Mouse (Mus musculus): ENCODE results near the gene Cyp2t4. TPM values are rescaled to one million over a fixed set of nuclear protein-coding genes. Genes with fewer than 3 reads are reported as not detected.

Gene Cyp2t4
- total RNA-seq (2021), result not detected in 2 replicates
- long read RNA-seq, partial matches to known transcripts, result 0 of 3 reads
- long read RNA-seq, other reads (novel, unspliced or antisense), result 3 of 3 reads

- DNase-seq, result no peak
These were observed at the start of gene Cyp2t4 for GRCm38 (mm10) chr7:27153205-27153764. Gene Cyp2t4, plus strand, starts transcription at chr7:27153714.

DNA sequence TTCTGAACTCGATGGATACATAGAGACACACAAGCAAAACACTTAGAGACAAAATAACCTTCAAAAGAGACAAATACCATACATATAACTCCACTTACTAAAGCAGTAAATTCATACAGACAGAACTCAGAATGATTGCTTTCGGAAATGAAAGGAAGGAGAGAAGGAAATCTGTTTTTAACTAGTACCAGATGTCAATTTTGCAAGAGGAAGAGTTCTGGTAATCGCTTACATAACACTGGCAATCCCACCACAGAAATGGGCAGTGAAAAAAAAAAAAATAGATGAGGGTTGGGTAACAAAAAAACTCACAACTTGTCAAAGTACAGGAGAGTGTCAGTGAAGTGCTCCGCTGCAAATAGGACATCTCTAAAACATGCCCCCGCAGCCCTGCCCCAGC lies 48.6 kb upstream of the Cyp2t4 start:
- DNase-seq, result no peak

DNA sequence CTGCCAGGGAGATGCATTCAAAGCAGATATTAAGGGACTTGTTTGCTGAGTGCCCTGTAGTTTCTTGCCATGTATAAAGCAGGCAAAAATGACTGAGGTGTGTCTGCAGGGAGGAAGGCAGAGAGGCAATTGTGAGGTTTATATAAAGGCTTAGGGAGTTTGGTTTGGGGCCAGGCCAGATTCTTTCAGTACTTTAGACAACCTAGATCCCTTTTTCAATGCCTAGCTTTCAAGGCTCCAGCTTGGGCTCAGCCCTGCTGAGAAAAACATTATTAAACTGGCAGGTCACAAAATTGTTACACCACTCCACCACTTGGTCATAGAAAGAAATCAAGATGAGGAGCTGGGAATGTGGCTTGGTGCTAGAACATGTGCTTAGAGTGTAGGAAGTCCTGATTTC lies 43.2 kb upstream of the Cyp2t4 start:
- DNase-seq, result no peak

- DNase-seq, result no peak
These were observed 42.5 kb upstream of the Cyp2t4 start for GRCm38 (mm10) chr7:27111038-27111437.

GRCm38 (mm10) chr7:27111987-27112386 lies 41.5 kb upstream of the Cyp2t4 start:
- DNase-seq, result no peak

- DNase-seq, result peak; percentile 14
These were observed 35.4 kb upstream of the Cyp2t4 start for GRCm38 (mm10) chr7:27118033-27118511.

DNA sequence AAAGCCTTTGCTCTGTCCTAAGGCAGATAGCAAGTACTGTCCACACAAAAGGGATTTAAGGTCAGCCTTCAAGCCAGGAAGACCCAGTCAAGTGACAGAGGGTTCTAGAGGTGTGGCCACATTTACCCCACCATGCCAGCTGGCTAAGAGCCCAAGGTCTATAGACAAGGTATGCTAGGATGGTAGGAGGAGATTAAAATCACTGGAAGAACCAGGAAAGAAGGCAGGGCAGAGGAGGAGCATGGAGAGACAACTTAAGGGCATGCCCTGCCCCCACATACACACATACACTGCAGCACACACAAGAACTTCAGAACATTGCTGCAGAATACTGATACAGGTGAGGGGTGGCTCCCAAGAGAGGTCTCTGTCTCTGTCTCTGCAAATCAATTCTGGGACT lies 33.8 kb upstream of the Cyp2t4 start, which contains the start of gene Cyp2f2:
Gene Cyp2f2 (plus strand): TSS at position 234 of the 400 bp plus-strand sequence.
- DNase-seq, result peak; percentile 37

DNA sequence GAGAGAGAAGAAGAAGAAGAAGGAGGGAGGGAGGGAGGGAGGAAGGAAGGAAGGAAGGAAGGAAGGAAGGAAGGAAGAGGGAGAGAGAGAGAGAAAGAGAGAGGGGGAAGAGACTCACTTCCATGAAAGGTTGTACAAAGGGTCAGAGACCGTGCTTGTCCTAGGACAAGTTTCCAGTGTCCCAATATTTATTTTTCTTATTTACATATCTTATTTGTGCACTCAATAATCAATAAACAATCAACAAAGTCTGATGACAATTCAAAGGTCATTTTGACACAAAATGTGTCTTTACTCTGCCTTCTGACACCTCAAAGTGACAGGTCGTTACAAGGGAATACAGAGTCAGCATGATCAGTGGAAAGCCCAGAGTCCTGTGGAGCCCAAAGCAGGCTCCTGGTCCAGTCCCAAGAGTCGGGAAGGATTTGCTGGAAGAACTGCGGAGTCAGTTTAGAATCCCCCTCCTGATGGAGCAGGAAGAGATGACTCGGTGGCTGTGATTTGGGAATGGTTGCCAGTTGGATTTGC lies 29.1 kb upstream of the Cyp2t4 start:
- no peak for DNase-seq

GRCm38 (mm10) chr7:27124969-27125368 lies 28.5 kb upstream of the Cyp2t4 start:
- no peak for DNase-seq

DNA sequence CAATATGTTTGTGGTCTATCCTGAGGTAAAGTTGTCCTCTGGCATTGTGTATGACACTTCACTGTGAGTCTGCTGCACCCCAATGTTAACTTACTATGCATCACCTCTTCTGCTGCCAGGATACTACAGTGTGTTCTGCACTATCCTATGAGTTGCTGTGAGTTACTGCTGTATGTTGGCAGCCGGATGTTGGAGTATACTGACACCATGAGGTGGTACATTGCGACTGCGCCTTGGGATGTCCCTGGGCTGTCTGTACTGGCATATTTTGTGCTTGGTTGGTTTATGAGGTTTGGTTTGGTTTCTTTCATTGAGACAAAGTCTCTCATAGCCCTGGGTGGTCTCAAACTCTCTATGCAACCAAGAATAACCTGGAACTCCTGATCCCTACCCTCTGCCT lies 25.4 kb upstream of the Cyp2t4 start:
- peak; percentile 43 for DNase-seq

- DNase-seq, result no peak
These were observed 24.6 kb upstream of the Cyp2t4 start for GRCm38 (mm10) chr7:27128946-27129345.

GRCm38 (mm10) chr7:27129811-27130210 lies 23.7 kb upstream of the Cyp2t4 start:
- DNase-seq, result no peak

DNA sequence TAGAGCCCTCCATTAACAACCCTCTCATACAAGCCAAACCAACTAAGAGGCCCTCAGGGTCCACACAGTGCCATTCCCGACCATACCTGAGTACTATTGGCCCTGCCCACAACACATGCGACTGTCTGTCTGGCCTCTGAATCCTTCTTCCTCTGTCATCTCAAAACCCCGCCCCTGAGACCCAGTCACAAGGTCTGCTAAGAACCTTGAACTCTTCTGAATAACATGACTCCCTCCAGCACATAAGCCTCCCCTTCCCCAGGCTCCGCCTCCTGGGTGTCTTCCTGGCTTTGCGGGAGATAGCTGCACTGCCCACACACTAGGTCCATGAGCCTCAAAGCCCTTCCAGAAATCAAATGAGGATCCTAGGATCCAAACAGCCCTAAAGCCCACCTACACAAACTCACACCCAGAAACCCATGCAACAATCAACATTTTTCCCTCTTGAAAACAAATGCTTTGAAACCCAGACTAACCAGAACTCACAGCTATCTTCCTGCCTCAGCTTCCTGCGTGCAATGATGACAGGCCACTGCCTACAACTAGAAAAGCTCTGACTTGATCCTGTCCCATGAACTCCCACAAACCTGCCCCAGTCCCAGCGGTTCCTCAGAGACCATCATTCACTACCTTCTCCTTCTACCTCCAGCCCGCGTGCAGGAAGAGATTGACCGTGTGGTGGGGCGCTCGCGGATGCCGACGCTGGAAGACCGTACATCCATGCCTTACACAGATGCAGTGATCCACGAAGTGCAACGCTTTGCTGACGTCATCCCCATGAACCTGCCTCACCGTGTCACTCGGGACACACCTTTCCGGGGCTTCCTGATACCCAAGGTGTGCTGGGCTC lies 22.8 kb upstream of the Cyp2t4 start:
- no peak for DNase-seq

GRCm38 (mm10) chr7:27131387-27131786 lies 22.1 kb upstream of the Cyp2t4 start:
- no peak for DNase-seq

DNA sequence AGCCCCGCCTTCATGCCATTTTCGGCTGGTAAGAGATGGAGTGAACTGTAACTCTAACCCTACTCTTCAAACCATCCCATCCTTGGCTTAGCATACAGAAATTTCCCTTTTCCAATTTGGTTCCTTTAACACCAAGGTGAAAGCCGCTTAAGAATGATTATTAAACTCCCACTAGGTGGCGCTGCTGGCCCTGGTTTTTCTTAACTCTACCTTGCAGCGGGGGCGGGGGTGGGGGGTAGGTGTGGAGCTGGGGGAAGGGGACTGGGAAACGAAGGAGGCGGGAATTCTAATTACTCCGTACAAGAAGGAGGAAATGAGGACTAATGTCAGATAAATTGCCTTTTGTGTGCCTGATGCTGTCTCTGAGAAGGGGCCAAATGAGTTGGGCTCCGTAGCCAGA lies 20.9 kb upstream of the Cyp2t4 start:
- DNase-seq, result peak; percentile 56

GRCm38 (mm10) chr7:27133156-27133555 lies 20.4 kb upstream of the Cyp2t4 start:
- DNase-seq, result peak; percentile 23

GRCm38 (mm10) chr7:27133757-27134156 lies 19.8 kb upstream of the Cyp2t4 start:
- no peak for DNase-seq

DNA sequence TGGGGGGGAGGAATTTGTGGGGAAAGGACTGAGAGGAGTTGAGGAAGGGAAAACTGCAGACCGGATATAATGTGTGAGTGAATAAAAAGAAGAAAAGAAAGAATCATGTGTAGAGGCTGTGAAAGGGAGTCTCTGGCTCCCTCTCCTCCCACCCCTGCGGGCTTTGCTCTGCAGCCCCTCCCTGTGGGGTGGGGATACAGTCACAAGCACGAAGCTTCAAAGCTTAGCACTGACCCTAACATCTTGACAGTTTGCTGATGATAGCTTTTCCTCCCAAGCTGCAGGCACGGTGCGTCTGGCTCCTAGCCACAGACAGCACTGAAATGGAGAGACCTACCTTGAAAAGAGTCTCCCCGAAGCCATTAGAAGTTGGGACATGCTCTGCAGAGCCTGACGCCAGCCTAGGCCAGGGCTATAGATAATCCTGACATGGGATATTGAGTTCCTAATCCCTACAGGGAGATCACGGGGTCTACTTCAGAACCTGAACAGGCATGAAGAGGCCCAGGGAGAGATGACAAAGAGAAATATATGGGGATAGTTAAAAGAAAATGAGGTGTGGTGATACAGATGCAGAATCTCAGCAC lies 17.0 kb upstream of the Cyp2t4 start:
- DNase-seq, result no peak

GRCm38 (mm10) chr7:27156005-27156404 lies 2.5 kb downstream of the Cyp2t4 start:
- DNase-seq, result no peak

DNA sequence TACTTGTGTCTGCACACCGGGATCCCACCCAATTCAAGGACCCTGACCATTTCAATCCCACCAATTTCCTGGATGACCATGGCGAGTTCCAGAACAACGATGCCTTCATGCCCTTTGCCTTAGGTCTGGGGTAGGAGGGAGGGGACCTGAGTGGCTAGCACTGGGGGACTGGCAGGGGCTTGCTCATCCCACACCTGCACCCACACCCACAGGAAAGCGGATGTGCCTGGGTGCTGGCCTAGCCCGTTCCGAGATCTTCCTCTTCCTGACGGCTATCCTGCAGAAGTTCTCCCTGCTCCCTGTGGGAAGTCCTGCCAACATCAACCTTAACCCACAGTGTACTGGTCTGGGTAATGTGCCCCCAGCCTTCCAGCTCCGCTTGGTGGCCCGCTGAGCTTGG lies 4.7 kb downstream of the Cyp2t4 start:
- no peak for DNase-seq

DNA sequence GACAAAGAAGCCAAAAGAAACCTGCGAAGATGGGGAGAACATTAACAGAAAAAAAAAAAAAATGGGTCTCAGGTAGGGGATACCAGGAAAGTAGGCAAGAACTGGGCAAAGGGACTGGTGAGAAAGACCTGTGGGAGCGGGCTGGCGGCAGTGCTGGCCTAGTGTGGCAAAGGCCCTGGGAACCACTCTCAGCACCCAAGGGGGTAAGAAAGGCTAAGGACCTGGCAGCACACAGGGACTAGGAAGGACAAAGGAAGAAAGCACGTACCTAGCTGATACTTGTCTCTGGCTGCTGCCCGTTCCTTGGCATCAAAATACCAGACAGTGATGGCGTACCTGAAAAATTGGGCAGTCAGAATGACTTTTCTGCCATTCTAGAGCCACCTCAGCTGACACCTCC lies 5.7 kb downstream of the Cyp2t4 start:
- no peak for DNase-seq

- peak; percentile 86 for DNase-seq
These were observed 6.4 kb downstream of the Cyp2t4 start for GRCm38 (mm10) chr7:27159882-27160281.

DNA sequence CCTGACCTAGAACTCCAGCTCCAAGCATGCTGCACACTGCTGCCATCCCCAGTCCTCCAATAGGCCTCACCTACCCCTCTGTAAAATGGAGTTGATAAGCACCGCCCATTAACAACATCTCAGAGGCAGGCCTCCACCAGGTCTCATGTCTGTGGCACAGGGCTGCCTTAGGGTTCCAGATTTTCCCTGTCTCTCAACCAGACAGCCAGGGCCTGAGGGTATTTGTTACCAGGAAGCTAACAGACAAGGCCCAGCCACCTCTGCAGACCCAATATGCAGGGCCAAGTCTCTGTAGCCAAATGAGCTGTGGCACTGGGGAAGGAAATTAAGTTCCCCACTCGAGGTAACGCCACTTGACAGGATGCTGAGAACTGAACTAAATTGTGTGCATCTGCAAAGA lies 7.4 kb downstream of the Cyp2t4 start:
- DNase-seq, result no peak

All from adrenal gland, postnatal 25 days (tissue).